Mouse (Mus musculus): ENCODE results near the gene Trpm6. TPM values are rescaled to one million over a fixed set of nuclear protein-coding genes. Genes with fewer than 3 reads are reported as not detected.
"Not testable (repeated sequence)": the region's sequence is repeated elsewhere in the genome, so short reads cannot be mapped to it uniquely, and the experiment has no call there.

Trpm6 gene
- polyA plus RNA-seq, 1 experiment from 2014 or later, result 4.5 TPM

DNA sequence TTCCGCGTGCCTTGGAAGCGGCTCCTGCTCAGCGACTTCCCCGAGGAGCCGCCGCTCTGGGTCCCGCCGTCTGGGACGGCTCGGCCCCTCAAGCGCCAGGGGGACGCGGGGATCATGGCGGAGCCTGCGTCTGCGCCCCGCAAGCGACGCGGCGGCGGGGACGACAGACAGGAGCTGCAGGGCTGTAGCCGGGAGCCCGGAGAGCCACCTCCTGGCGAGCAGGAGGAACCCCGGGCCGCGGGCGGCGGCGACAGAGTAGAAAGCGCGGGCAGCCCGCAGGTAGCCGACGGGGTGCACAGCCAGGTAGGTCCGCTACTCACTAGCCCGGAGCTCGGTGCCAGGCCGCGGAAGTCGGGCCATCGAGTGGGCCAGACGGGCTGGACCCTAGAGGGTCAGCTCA is 36.4 kb upstream of the Trpm6 start:
- H3K36me3 ChIP-seq (ENCODE audit: insufficient read depth, low read length); H3K27me3 ChIP-seq (replicated peaks; ENCODE audit: insufficient read depth, low read length); H3K9me3 ChIP-seq (ENCODE audit: low read length): not testable (repeated sequence)
- H3K4me3 ChIP-seq (ENCODE audit: low read depth, low read length), result peak overlapping the region; percentile 66
- peak overlapping the region; percentile 94 for H3K4me2 ChIP-seq (replicated peaks; ENCODE audit: low read depth, low read length)
- peak; percentile 40; the same call in 1 of the 2 replicates for TF ChIP-seq CTCF (IDR thresholded peaks at IDR 0.05)
- WGBS, result under 1% methylated on average over 33 of the region's 46 CpGs
- peak overlapping the region; percentile 65 for H3K9ac ChIP-seq (replicated peaks; ENCODE audit: low read depth)
- H3K27ac ChIP-seq (ENCODE audit: low read length), result peak overlapping the region; percentile 94
- peaks cover 11% of the 10 kb centered on the region; the same call in 1 of the 2 replicates for H3K4me1 ChIP-seq (ENCODE audit: insufficient read depth, low read depth, low read length)
- DNase-seq (ENCODE audit: low spot score), result peak; percentile 42
- ATAC-seq, result peak; percentile 63

DNA sequence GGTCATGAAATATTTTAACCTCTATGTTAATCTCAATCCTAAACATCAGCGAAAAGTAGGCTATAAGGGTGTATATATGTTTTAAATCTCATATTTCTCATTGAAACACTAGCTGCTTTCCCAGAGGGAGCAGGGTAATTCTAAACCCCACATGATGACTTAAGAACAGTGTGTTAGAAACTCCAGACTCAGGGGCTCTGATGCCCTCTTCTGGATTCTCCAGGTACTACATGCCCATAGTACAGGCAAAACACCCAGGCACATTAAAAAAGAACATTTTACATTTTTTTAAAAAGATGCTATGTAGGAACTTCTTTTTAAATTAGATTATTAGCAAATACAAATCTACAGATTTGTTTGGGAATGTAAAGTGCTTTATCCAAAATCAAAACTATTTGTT is 33.4 kb upstream of the Trpm6 start:
- Histone ChIP-seq H3K4me2 (replicated peaks; ENCODE audit: low read depth, low read length) (no peak overlapping the region), H3K27ac (ENCODE audit: low read length) (no peak overlapping the region), H3K36me3 (ENCODE audit: insufficient read depth, low read length) (no peaks in the 10 kb centered on the region), H3K4me1 (ENCODE audit: insufficient read depth, low read depth, low read length) (peaks cover 11% of the 10 kb centered on the region; the same call in 1 of the 2 replicates), H3K9me3 (ENCODE audit: low read length) (no peaks in the 10 kb centered on the region), H3K4me3 (ENCODE audit: low read depth, low read length) (no peak overlapping the region), H3K27me3 (replicated peaks; ENCODE audit: insufficient read depth, low read length) (no peaks in the 10 kb centered on the region), H3K9ac (replicated peaks; ENCODE audit: low read depth) (no peak overlapping the region)
- DNase-seq (ENCODE audit: low spot score) (peak; percentile 83), ATAC-seq (no peak)
- TF ChIP-seq CTCF (IDR thresholded peaks at IDR 0.05) (peak; percentile 85), EP300 (IDR thresholded peaks at IDR 0.05) (no peak)
- 38% methylated on average over 1 of the region's 1 CpGs for WGBS

DNA sequence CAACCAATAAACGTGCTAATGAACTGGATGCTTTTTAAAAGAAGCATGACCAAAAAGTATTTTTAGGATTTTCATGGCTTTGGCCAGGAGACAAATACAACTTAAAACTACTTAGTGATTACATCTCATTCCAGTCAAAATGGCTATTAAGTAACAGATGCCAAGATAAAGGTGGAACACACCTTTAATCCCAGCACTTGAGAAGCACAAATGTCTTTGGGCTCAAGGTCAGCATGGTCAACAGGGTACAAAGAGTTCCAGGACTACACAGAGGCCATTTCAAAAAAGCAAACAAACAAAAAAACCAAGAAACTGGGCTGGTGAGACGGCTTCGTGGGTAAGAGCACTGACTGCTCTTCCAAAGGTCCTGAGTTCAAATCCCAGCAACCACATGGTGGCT is 29.4 kb upstream of the Trpm6 start:
- Histone ChIP-seq H3K9ac (replicated peaks; ENCODE audit: low read depth) (no peak overlapping the region), H3K4me2 (replicated peaks; ENCODE audit: low read depth, low read length) (no peak overlapping the region), H3K4me1 (ENCODE audit: insufficient read depth, low read depth, low read length) (no peaks in the 10 kb centered on the region), H3K27ac (ENCODE audit: low read length) (no peak overlapping the region), H3K27me3 (replicated peaks; ENCODE audit: insufficient read depth, low read length) (no peaks in the 10 kb centered on the region), H3K4me3 (ENCODE audit: low read depth, low read length) (no peak overlapping the region), H3K9me3 (ENCODE audit: low read length) (no peaks in the 10 kb centered on the region), H3K36me3 (ENCODE audit: insufficient read depth, low read length) (no peaks in the 10 kb centered on the region)
- ATAC-seq (no peak), DNase-seq (ENCODE audit: low spot score) (no peak)
- TF ChIP-seq CTCF (IDR thresholded peaks at IDR 0.05), result no peak
- 0 out of 2 replicates have a peak, but pooled peaks have one; percentile 22 for TF ChIP-seq EP300 (IDR thresholded peaks at IDR 0.05)
- WGBS, result 73% methylated on average over 3 of the region's 3 CpGs

DNA sequence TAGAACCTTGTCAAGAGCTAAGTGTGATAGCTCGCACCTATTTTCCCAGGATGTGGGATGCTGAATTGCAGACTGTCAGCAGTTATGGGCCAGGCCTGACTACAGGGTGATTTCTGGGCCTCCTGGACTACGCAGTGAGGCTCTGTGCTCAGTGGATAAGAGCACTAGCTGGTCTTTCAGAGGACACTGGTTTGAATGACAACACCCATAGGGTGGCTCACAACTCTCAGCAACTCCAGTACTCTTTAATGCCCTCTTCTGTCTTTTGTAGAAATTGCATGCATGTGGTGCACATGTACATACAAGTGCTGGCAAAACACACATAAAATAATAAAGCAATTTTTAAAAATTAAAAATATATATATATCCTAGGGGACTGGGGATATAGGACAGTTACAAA is 24.6 kb upstream of the Trpm6 start:
- WGBS, result 75% methylated on average over 2 of the region's 2 CpGs
- Histone ChIP-seq H3K27ac (ENCODE audit: low read length) (no peak overlapping the region), H3K4me2 (replicated peaks; ENCODE audit: low read depth, low read length) (no peak overlapping the region), H3K4me3 (ENCODE audit: low read depth, low read length) (no peak overlapping the region), H3K27me3 (replicated peaks; ENCODE audit: insufficient read depth, low read length) (no peaks in the 10 kb centered on the region), H3K36me3 (ENCODE audit: insufficient read depth, low read length) (no peaks in the 10 kb centered on the region), H3K4me1 (ENCODE audit: insufficient read depth, low read depth, low read length) (no peaks in the 10 kb centered on the region), H3K9ac (replicated peaks; ENCODE audit: low read depth) (no peak overlapping the region), H3K9me3 (ENCODE audit: low read length) (no peaks in the 10 kb centered on the region)
- no peak for ATAC-seq
- no peak for DNase-seq (ENCODE audit: low spot score)
- TF ChIP-seq EP300 (IDR thresholded peaks at IDR 0.05), result no peak
- peak; percentile 22; the same call in 1 of the 2 replicates for TF ChIP-seq CTCF (IDR thresholded peaks at IDR 0.05)

DNA sequence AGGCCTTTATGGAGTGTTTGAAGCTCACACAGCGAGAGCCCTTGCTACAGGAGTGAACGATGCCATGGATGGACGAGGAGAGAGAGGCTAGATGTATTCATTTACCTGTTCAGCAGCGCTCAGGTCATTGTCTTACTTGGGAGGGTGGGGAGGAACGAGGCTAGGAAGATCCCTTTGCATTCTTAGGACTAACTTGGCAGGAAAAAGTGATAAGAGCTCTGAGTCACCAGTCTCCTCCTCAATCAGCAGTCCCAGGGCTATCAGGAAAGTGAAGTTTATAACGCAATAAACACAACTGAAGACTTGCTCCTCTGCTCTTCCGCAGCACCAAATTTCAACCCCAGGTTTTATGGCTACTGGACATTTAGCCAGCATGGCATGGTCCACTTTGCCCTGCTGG is 19.5 kb upstream of the Trpm6 start:
- no peak for TF ChIP-seq EP300 (IDR thresholded peaks at IDR 0.05)
- no peak for TF ChIP-seq CTCF (IDR thresholded peaks at IDR 0.05)
- DNase-seq (ENCODE audit: low spot score), result no peak
- Histone ChIP-seq H3K4me3 (ENCODE audit: low read depth, low read length) (no peak overlapping the region), H3K27ac (ENCODE audit: low read length) (no peak overlapping the region), H3K4me1 (ENCODE audit: insufficient read depth, low read depth, low read length) (no peaks in the 10 kb centered on the region), H3K9ac (replicated peaks; ENCODE audit: low read depth) (no peak overlapping the region), H3K4me2 (replicated peaks; ENCODE audit: low read depth, low read length) (no peak overlapping the region), H3K9me3 (ENCODE audit: low read length) (no peaks in the 10 kb centered on the region), H3K36me3 (ENCODE audit: insufficient read depth, low read length) (no peaks in the 10 kb centered on the region), H3K27me3 (replicated peaks; ENCODE audit: insufficient read depth, low read length) (no peaks in the 10 kb centered on the region)
- WGBS, result 44% methylated on average over 7 of the region's 7 CpGs
- ATAC-seq, result no peak

DNA sequence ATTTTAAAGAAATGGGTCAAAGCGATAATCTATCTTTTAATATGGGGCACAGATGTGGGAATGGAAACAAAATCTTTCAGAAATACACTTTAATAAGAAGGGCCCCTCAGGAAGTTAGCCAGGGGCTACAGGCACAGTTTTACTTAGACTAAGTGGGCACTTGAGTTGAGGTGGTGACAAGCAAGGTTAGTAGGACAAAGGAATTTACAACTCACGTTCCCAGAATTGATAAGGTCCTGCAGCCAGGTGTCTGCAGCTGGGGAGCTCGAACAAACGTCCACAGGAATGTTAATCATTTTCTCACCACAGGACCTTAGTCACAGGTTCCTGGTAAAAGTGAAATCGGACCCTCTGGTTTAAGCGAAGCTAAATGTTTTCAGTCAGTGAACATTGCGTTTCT is 18.7 kb upstream of the Trpm6 start:
- H3K9ac ChIP-seq (replicated peaks; ENCODE audit: low read depth), result no peak overlapping the region
- peak overlapping the region; percentile 25 for H3K4me2 ChIP-seq (replicated peaks; ENCODE audit: low read depth, low read length)
- 28% methylated on average over 7 of the region's 7 CpGs for WGBS
- DNase-seq (ENCODE audit: low spot score), result peak; percentile 36
- no peaks in the 10 kb centered on the region for H3K9me3 ChIP-seq (ENCODE audit: low read length)
- TF ChIP-seq EP300 (IDR thresholded peaks at IDR 0.05) (no peak), CTCF (IDR thresholded peaks at IDR 0.05) (no peak)
- no peaks in the 10 kb centered on the region for H3K27me3 ChIP-seq (replicated peaks; ENCODE audit: insufficient read depth, low read length)
- 0 out of 2 replicates have a peak overlapping the region, but pooled peaks have one; percentile 14 for H3K27ac ChIP-seq (ENCODE audit: low read length)
- H3K4me1 ChIP-seq (ENCODE audit: insufficient read depth, low read depth, low read length), result no peaks in the 10 kb centered on the region
- no peaks in the 10 kb centered on the region for H3K36me3 ChIP-seq (ENCODE audit: insufficient read depth, low read length)
- peak; percentile 57 for ATAC-seq
- no peak overlapping the region for H3K4me3 ChIP-seq (ENCODE audit: low read depth, low read length)

DNA sequence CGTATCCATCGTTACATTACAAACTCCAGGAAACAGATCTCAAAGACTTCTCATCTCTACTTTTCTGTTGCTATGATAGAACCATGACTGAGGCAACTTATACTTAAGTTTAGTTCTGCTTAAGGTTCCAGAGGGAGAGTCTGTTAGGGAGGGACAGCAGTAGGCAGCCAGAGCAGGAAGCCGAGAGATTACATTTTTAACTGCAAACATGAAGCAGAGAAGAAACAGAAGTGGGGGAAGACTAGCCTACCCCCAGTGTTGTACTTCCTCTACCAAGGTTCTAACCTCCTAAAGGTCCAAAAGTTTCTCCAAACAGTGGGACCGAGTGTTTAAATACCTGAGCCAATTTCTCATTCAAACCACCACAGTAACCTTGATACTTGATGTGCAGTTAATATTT is 13.9 kb upstream of the Trpm6 start:
- no peaks in the 10 kb centered on the region for H3K9me3 ChIP-seq (ENCODE audit: low read length)
- no peak overlapping the region for H3K9ac ChIP-seq (replicated peaks; ENCODE audit: low read depth)
- DNase-seq (ENCODE audit: low spot score) (no peak), ATAC-seq (no peak)
- H3K4me1 ChIP-seq (ENCODE audit: insufficient read depth, low read depth, low read length), result no peaks in the 10 kb centered on the region
- no peak overlapping the region for H3K4me2 ChIP-seq (replicated peaks; ENCODE audit: low read depth, low read length)
- no peak overlapping the region for H3K27ac ChIP-seq (ENCODE audit: low read length)
- H3K36me3 ChIP-seq (ENCODE audit: insufficient read depth, low read length), result no peaks in the 10 kb centered on the region
- TF ChIP-seq CTCF (IDR thresholded peaks at IDR 0.05), result no peak
- no peak for TF ChIP-seq EP300 (IDR thresholded peaks at IDR 0.05)
- no peak overlapping the region for H3K4me3 ChIP-seq (ENCODE audit: low read depth, low read length)
- WGBS, result 83% methylated on average over 4 of the region's 4 CpGs
- H3K27me3 ChIP-seq (replicated peaks; ENCODE audit: insufficient read depth, low read length), result no peaks in the 10 kb centered on the region

Data from lung, postnatal 0 days (tissue).